Mouse (Mus musculus) lung, adult 2 months (tissue): ENCODE measurements around the gene Chrna4.

ENCODE experiments used
- CTCF ChIP-seq: fragments of 200-500 bp; IDR thresholded peaks from 2 replicates; pipeline ENCODE4 v1.5.1; 2011; ENCODE audit warnings: mild to moderate bottlenecking, low read length, control low read depth; ENCODE audit not compliant: insufficient read depth
- POLR2A ChIP-seq: fragments of 200-500 bp; IDR thresholded peaks from 2 replicates; pipeline ENCODE4 v1.6.1; 2011; ENCODE audit warnings: low read depth, mild to moderate bottlenecking, control low read depth, low read length, borderline replicate concordance; ENCODE audit errors: extremely low read depth

DNA sequence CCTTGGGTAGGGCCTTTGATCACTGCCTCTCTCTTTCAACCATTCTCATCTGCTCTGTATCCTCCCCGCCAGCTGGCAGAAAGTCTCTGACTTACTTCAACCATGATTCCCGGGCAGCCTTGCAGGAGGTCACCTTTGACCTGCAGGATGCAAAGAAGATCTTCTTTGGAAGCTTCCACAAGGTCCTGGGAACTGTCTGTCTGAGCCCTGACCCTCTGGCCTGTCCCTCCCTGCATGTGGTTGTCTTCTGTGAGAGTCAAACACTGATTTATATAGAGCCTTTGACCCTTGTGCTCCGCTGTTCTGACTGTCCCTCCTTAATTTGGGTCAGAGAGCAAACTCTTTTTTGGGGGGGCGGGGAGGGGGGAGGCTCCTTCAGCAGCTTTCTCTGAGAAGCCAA lies 36.3 kb downstream of the Chrna4 start:
- no peak for TF ChIP-seq POLR2A
- no peak for TF ChIP-seq CTCF
